Mouse (Mus musculus) ES-Bruce4 (cell line): ENCODE results near the gene Cpn2. TPM values are rescaled to one million over a fixed set of nuclear protein-coding genes. Genes with fewer than 3 reads are reported as not detected.

Source experiments
- H3K27ac ChIP-seq: 2 replicates; pipeline ENCODE4 v1.5.1; 2012; ENCODE audit warnings: low read length, inconsistent platforms; ENCODE audit not compliant: insufficient read depth
- H3K27me3 ChIP-seq: 2 replicates; pipeline ENCODE4 v1.6.1; 2012; ENCODE audit warnings: mild to moderate bottlenecking, low read length, inconsistent platforms; ENCODE audit not compliant: control insufficient read depth, poor library complexity, insufficient read depth, severe bottlenecking
- H3K36me3 ChIP-seq: 2 replicates; pipeline ENCODE4 v1.6.1; 2012; ENCODE audit warnings: inconsistent platforms, mild to moderate bottlenecking, low read length, moderate library complexity; ENCODE audit not compliant: control insufficient read depth, poor library complexity, insufficient read depth, severe bottlenecking
- H3K4me1 ChIP-seq: one replicate; pipeline ENCODE4 v1.8.1; 2011; ENCODE audit warnings: low read length; ENCODE audit not compliant: control insufficient read depth, insufficient read depth
- H3K4me3 ChIP-seq: 2 replicates; pipeline ENCODE4 v1.5.1; 2011; ENCODE audit warnings: low read depth, mild to moderate bottlenecking, low read length
- H3K9ac ChIP-seq: 2 replicates; pipeline ENCODE4 v1.6.1; 2012; ENCODE audit warnings: low read depth, mild to moderate bottlenecking, inconsistent platforms; ENCODE audit not compliant: poor library complexity, severe bottlenecking
- H3K9me3 ChIP-seq: replicated peaks from 2 replicates; pipeline ENCODE4 v1.6.1; 2012; ENCODE audit warnings: mild to moderate bottlenecking, low read length, inconsistent platforms; ENCODE audit not compliant: control insufficient read depth, poor library complexity, insufficient read depth, severe bottlenecking
- CTCF ChIP-seq: IDR thresholded peaks from one replicate; pipeline ENCODE4 v1.8.1; 2011; ENCODE audit warnings: low read depth, low read length
- EP300 ChIP-seq: IDR thresholded peaks from 2 replicates; pipeline ENCODE4 v1.6.1; 2011; ENCODE audit warnings: low read depth, low read length; ENCODE audit not compliant: insufficient read depth
- POLR2A ChIP-seq: IDR thresholded peaks from one replicate; pipeline ENCODE4 v1.8.1; 2011; ENCODE audit warnings: low read length; ENCODE audit not compliant: insufficient read depth
- polyA plus RNA-seq: library from polyadenylated mRNA; stranded (reverse); fragments of >200 nt; gene quantifications from 2 replicates; pipeline ENCODE4 v1.2.4, GENCODE M21; 2011; ENCODE audit warnings: low read depth; ENCODE audit not compliant: missing spikeins, insufficient read depth, insufficient read length

Cpn2 gene
- polyA plus RNA-seq, 1 experiment = not detected

DNA sequence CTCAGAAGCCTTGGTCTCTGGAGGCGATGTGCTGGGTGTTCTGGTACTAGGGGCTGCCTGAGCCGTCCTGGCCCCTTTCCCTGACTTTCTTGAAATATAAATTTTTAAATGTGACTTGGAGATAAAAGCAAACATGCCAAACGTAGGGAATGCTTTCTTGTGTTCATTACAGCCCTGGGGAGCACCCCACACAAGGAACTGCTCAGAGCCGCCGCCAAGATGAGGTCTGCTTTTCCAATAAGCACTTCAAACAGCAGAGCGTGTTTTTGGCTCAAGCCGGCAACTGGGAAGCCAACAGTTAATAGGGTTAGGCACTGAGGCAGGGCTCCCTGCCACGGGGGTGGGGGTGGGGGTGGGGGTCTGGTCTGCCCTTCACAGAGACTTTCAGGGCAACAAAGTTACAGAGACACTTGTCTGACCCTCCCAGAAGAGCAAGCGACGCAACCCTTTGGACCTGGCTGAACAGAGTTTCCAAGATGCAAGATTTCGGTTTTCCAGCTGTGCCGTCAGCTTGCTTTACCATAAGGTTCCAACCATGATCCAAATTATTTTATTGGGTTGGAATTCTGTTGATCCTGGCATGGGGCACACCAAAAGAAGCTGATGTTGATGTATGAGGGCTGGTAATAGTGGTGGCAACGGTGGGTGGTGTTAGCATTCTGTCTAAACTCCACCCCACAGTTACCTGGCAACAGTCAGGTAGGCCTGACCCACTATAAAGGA, 35.3 kb downstream of the Cpn2 start:
- H3K36me3 ChIP-seq = no peaks in the 10 kb centered on the region
- no peak overlapping the region for H3K4me3 ChIP-seq
- H3K9me3 ChIP-seq = no peaks in the 10 kb centered on the region
- H3K27me3 ChIP-seq = no peaks in the 10 kb centered on the region
- H3K9ac ChIP-seq = peak overlapping the region; percentile 15; the same call in 1 of the 2 replicates
- H3K27ac ChIP-seq = no peak overlapping the region
- H3K4me1 ChIP-seq = peaks cover 10% of the 10 kb centered on the region
- no peak for TF ChIP-seq POLR2A
- TF ChIP-seq EP300 = no peak
- TF ChIP-seq CTCF = no peak

GRCm38 (mm10) chr16:30227352-30227751, 39.9 kb downstream of the Cpn2 start:
- no peaks in the 10 kb centered on the region for H3K27me3 ChIP-seq
- H3K9ac ChIP-seq = no peak overlapping the region
- peaks cover 2% of the 10 kb centered on the region for H3K4me1 ChIP-seq
- no peaks in the 10 kb centered on the region for H3K9me3 ChIP-seq
- H3K27ac ChIP-seq = no peak overlapping the region
- no peak overlapping the region for H3K4me3 ChIP-seq
- no peak for TF ChIP-seq CTCF
- TF ChIP-seq POLR2A = no peak
- TF ChIP-seq EP300 = no peak
- H3K36me3 ChIP-seq = no peaks in the 10 kb centered on the region

DNA sequence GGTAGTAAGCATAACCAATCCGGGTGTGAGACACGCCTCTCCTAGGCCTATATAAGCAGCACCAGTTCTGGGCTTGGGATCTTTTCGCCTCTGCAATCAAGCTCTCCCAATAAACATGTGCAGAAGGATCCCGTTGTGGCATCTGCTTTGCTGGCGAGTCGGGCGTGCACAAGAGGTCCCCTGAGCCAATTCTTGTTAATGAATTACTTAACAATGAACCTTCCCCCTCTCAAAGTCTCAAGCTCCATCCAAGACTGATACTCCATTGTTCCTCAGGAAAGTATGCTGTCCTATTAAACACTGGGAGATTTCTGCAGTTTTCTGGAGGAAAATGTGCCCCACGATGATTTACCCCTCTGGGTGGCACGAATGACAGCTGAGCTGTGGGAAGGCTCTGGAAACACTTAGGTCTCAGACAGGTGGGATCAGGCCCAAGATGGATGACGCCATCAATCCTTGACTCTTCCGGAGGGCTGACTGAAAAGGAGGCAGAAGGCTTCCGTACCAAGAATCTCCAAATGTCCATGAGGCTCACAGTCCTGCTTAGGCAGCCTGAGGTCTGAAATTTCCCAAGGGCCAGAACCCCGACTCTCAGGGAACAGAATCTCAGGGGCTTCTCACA, 46.0 kb downstream of the Cpn2 start:
- no peaks in the 10 kb centered on the region for H3K36me3 ChIP-seq
- H3K9me3 ChIP-seq = no peaks in the 10 kb centered on the region
- H3K4me3 ChIP-seq = no peak overlapping the region
- H3K4me1 ChIP-seq = no peaks in the 10 kb centered on the region
- TF ChIP-seq POLR2A = no peak
- no peak for TF ChIP-seq EP300
- TF ChIP-seq CTCF = no peak
- H3K27me3 ChIP-seq = no peaks in the 10 kb centered on the region
- H3K27ac ChIP-seq = no peak overlapping the region
- no peak overlapping the region for H3K9ac ChIP-seq

- Histone ChIP-seq H3K9me3 (no peaks in the 10 kb centered on the region), H3K9ac (no peak overlapping the region), H3K27ac (no peak overlapping the region), H3K27me3 (no peaks in the 10 kb centered on the region), H3K4me3 (no peak overlapping the region), H3K4me1 (peaks cover 2% of the 10 kb centered on the region), H3K36me3 (no peaks in the 10 kb centered on the region)
- TF ChIP-seq EP300 (peak; percentile 44; the same call in 1 of the 2 replicates), POLR2A (no peak)
Measured at GRCm38 (mm10) chr16:30215811-30216210, 51.5 kb downstream of the Cpn2 start.

- Histone ChIP-seq H3K9me3 (0 out of 2 replicates have a peak, but pooled peaks cover 3% of the 10 kb centered on the region), H3K36me3 (no peaks in the 10 kb centered on the region), H3K9ac (no peak overlapping the region), H3K4me3 (no peak overlapping the region), H3K27me3 (no peaks in the 10 kb centered on the region), H3K27ac (peak overlapping the region; percentile 54; the same call in 1 of the 2 replicates), H3K4me1 (peaks cover 2% of the 10 kb centered on the region)
- TF ChIP-seq CTCF = peak; percentile 7
- 0 out of 2 replicates have a peak, but pooled peaks have one; percentile 34 for TF ChIP-seq EP300
- TF ChIP-seq POLR2A = no peak
Measured at GRCm38 (mm10) chr16:30213644-30214043, 53.7 kb downstream of the Cpn2 start.

- Histone ChIP-seq H3K4me1 (peaks cover 2% of the 10 kb centered on the region), H3K27ac (no peak overlapping the region), H3K27me3 (no peaks in the 10 kb centered on the region), H3K9me3 (0 out of 2 replicates have a peak, but pooled peaks cover 3% of the 10 kb centered on the region), H3K9ac (no peak overlapping the region), H3K4me3 (no peak overlapping the region), H3K36me3 (no peaks in the 10 kb centered on the region)
- TF ChIP-seq EP300 (no peak), POLR2A (no peak), CTCF (no peak)
Measured at GRCm38 (mm10) chr16:30212035-30212434, 55.3 kb downstream of the Cpn2 start.
